Mouse (Mus musculus) neural tube, embryonic 15.5 days (tissue): ENCODE data around the gene Kiss1. TPM values are rescaled to one million over a fixed set of nuclear protein-coding genes. Genes with fewer than 3 reads are reported as not detected.

ENCODE experiments used
- ATAC-seq: fragments of 200-750 bp; cut with Nextera tagmentation; 2 replicates; pipeline ENCODE4 v1.8.0; 2017; ENCODE audit warnings: mild to moderate bottlenecking, moderate TSS enrichment, moderate library complexity; ENCODE audit not compliant: low FRiP score
- H3K27ac ChIP-seq: fragments of 300-500 bp; sonication (generic); replicated peaks from 2 replicates; pipeline ENCODE4 v1.5.1; 2015; ENCODE audit warnings: mild to moderate bottlenecking, inconsistent platforms
- H3K27me3 ChIP-seq: fragments of 300-500 bp; sonication (generic); replicated peaks from 2 replicates; pipeline ENCODE4 v1.6.1; 2015; ENCODE audit warnings: inconsistent platforms
- H3K36me3 ChIP-seq: fragments of 300-500 bp; sonication (generic); 2 replicates; pipeline ENCODE4 v1.6.1; 2015; ENCODE audit warnings: inconsistent platforms
- H3K4me1 ChIP-seq: fragments of 300-500 bp; sonication (generic); 2 replicates; pipeline ENCODE4 v1.6.1; 2015; ENCODE audit warnings: inconsistent platforms
- H3K4me2 ChIP-seq: fragments of 300-500 bp; sonication (generic); 2 replicates; pipeline ENCODE4 v1.6.1; 2015; ENCODE audit warnings: inconsistent platforms, mild to moderate bottlenecking, moderate library complexity
- H3K4me3 ChIP-seq: fragments of 300-500 bp; sonication (generic); replicated peaks from 2 replicates; pipeline ENCODE4 v1.5.1; 2015; ENCODE audit warnings: mild to moderate bottlenecking, inconsistent platforms
- H3K9ac ChIP-seq: fragments of 300-500 bp; sonication (generic); replicated peaks from 2 replicates; pipeline ENCODE4 v1.6.1; 2015; ENCODE audit warnings: mild to moderate bottlenecking, inconsistent platforms
- H3K9me3 ChIP-seq: fragments of 300-500 bp; sonication (generic); replicated peaks from 2 replicates; pipeline ENCODE4 v1.6.1; 2016; ENCODE audit warnings: inconsistent platforms
- WGBS: fragments of 180-500 bp; shearing (Covaris S2); methylation state at CpG from one replicate; pipeline ENCODE4 v1.1.7; 2015; ENCODE audit warnings: mixed read lengths; 5-methylcytosine and 5-hydroxymethylcytosine counted together
- polyA plus RNA-seq: library from polyadenylated mRNA; unstranded; fragments of >200 nt; fragmentation: Nextera tagmentation; extraction: Ambion mirVana; gene quantifications from 2 replicates; pipeline ENCODE4 v1.2.1, GENCODE M21; 2015

Gene Kiss1
- polyA plus RNA-seq, 1 experiment from 2014 or later = not detected

GRCm38 (mm10) chr1:133296376-133296775 is 25.3 kb upstream of the Kiss1 start:
- H3K4me3 ChIP-seq = no peak overlapping the region
- peaks cover 55% of the 10 kb centered on the region for H3K36me3 ChIP-seq
- WGBS = 83% methylated on average over 9 of the region's 9 CpGs
- H3K9ac ChIP-seq = no peak overlapping the region
- H3K27me3 ChIP-seq = no peaks in the 10 kb centered on the region
- no peaks in the 10 kb centered on the region for H3K9me3 ChIP-seq
- no peak for ATAC-seq
- H3K27ac ChIP-seq = no peak overlapping the region
- peaks cover 13% of the 10 kb centered on the region for H3K4me1 ChIP-seq
- no peak overlapping the region for H3K4me2 ChIP-seq

- Histone ChIP-seq H3K27me3 (no peaks in the 10 kb centered on the region), H3K27ac (no peak overlapping the region), H3K4me3 (no peak overlapping the region), H3K4me2 (no peak overlapping the region), H3K9ac (no peak overlapping the region), H3K9me3 (no peaks in the 10 kb centered on the region), H3K36me3 (peaks cover 37% of the 10 kb centered on the region), H3K4me1 (peaks cover 19% of the 10 kb centered on the region)
- ATAC-seq = no peak
- WGBS = 28% methylated on average over 14 of the region's 14 CpGs
Observed at GRCm38 (mm10) chr1:133298816-133299215, 22.9 kb upstream of the Kiss1 start.

DNA sequence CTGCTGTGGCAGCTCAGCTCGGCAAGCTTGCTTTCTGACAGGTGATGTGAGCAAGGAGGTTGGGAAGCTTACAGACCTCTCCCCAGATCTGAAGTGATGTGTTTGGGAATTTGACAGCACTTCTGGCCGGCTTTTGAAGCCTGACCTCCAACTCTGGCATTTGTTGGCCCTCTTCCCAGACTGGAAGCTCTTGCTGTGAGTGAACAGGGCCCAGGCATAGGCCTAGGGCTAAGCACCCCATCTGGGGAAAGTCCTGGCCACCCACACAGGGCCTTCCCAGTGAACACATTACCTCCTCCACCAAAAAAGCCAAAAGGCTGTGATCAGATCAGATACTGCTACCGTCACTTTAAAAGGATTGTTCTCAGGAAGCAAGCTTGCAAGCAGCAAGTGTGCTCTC is 19.1 kb upstream of the Kiss1 start:
- 36% methylated on average over 3 of the region's 3 CpGs for WGBS
- H3K4me2 ChIP-seq = no peak overlapping the region
- H3K9ac ChIP-seq = no peak overlapping the region
- H3K36me3 ChIP-seq = peaks cover 12% of the 10 kb centered on the region
- H3K4me1 ChIP-seq = peaks cover 22% of the 10 kb centered on the region
- no peak overlapping the region for H3K27ac ChIP-seq
- no peak overlapping the region for H3K4me3 ChIP-seq
- ATAC-seq = no peak
- no peaks in the 10 kb centered on the region for H3K27me3 ChIP-seq
- H3K9me3 ChIP-seq = no peaks in the 10 kb centered on the region

DNA sequence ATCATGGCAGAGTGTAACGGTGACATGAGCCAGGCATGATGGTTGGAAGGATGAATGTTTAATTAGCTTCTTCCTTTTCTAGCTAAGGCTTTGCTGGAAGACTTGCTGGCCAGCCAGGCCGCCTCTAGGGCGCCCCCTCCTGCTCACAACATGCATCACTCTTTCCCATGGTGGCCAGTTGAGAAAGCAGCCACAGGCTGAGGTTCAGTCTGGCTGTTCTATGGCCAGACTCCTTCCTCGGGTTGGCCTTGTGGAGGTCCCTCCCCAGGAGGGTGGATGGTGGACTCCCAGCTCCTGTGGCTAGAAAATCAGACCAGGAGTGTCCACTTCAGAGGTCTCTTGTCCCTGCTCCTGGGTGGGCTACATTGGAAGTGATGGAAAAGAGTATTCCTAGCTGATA is 14.8 kb upstream of the Kiss1 start:
- 6% methylated on average over 4 of the region's 4 CpGs for WGBS

DNA sequence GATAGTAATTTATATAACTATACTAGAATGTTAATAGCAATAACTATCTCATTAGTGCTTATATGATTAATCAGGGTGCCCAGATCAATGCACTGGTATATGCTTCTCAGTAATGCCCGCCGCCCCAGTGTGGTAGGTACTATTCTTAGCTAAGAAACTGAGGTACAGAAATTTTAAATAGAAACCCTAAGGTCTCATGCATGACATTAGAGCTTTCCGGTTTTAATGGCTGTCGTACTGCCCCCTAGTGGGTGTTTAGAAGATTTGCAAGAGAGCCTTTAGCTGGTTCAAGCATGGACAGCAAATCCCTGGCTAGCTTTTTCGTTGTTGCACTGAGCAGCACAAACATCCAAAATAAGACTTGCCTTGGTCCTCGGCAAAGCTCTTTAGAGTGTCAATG is 14.4 kb upstream of the Kiss1 start:
- H3K27me3 ChIP-seq = no peaks in the 10 kb centered on the region
- H3K4me3 ChIP-seq = no peak overlapping the region
- H3K9ac ChIP-seq = no peak overlapping the region
- no peak overlapping the region for H3K4me2 ChIP-seq
- no peak overlapping the region for H3K27ac ChIP-seq
- H3K9me3 ChIP-seq = no peaks in the 10 kb centered on the region
- no peaks in the 10 kb centered on the region for H3K36me3 ChIP-seq
- peaks cover 15% of the 10 kb centered on the region for H3K4me1 ChIP-seq
- 15% methylated on average over 6 of the region's 6 CpGs for WGBS
- peak; percentile 54 for ATAC-seq

More for the DNA sequence above, 14.8 kb upstream of the Kiss1 start:
- no peak overlapping the region for H3K9ac ChIP-seq
- no peak overlapping the region for H3K4me2 ChIP-seq
- ATAC-seq = no peak
- no peaks in the 10 kb centered on the region for H3K36me3 ChIP-seq
- no peaks in the 10 kb centered on the region for H3K9me3 ChIP-seq
- no peaks in the 10 kb centered on the region for H3K27me3 ChIP-seq
- H3K27ac ChIP-seq = no peak overlapping the region
- no peak overlapping the region for H3K4me3 ChIP-seq
- H3K4me1 ChIP-seq = peaks cover 14% of the 10 kb centered on the region

- Histone ChIP-seq H3K27me3 (no peaks in the 10 kb centered on the region), H3K4me1 (peaks cover 18% of the 10 kb centered on the region), H3K9me3 (no peaks in the 10 kb centered on the region), H3K9ac (no peak within 1 kb of the TSS), H3K36me3 (no peaks in the 10 kb centered on the region), H3K4me2 (no peak within 1 kb of the TSS), H3K27ac (no peak within 1 kb of the TSS), H3K4me3 (no peak within 1 kb of the TSS)
- 66% methylated on average over 14 of the region's 14 CpGs for WGBS
- no peak for ATAC-seq
Observed at GRCm38 (mm10) chr1:133309652-133310267, 11.9 kb upstream of the Kiss1 start, which contains the start of gene Golt1a. Gene Golt1a, plus strand, starts transcription at chr1:133309800.

GRCm38 (mm10) chr1:133311240-133311639 is 10.4 kb upstream of the Kiss1 start:
- WGBS = 61% methylated on average over 4 of the region's 4 CpGs
- H3K4me1 ChIP-seq = peaks cover 18% of the 10 kb centered on the region
- H3K36me3 ChIP-seq = no peaks in the 10 kb centered on the region
- H3K4me3 ChIP-seq = no peak overlapping the region
- no peak overlapping the region for H3K27ac ChIP-seq
- no peak overlapping the region for H3K9ac ChIP-seq
- no peak overlapping the region for H3K4me2 ChIP-seq
- no peaks in the 10 kb centered on the region for H3K27me3 ChIP-seq
- no peaks in the 10 kb centered on the region for H3K9me3 ChIP-seq
- no peak for ATAC-seq

GRCm38 (mm10) chr1:133311946-133312345 is 9.7 kb upstream of the Kiss1 start:
- Histone ChIP-seq H3K9me3 (no peaks in the 10 kb centered on the region), H3K36me3 (no peaks in the 10 kb centered on the region), H3K4me2 (peak overlapping the region; percentile 32), H3K27ac (peak overlapping the region; percentile 45; the same call in 1 of the 2 replicates), H3K27me3 (no peaks in the 10 kb centered on the region), H3K4me1 (peaks cover 15% of the 10 kb centered on the region), H3K4me3 (no peak overlapping the region), H3K9ac (no peak overlapping the region)
- 11% methylated on average over 10 of the region's 10 CpGs for WGBS
- ATAC-seq = 0 out of 2 replicates have a peak, but pooled peaks have one; percentile 19

DNA sequence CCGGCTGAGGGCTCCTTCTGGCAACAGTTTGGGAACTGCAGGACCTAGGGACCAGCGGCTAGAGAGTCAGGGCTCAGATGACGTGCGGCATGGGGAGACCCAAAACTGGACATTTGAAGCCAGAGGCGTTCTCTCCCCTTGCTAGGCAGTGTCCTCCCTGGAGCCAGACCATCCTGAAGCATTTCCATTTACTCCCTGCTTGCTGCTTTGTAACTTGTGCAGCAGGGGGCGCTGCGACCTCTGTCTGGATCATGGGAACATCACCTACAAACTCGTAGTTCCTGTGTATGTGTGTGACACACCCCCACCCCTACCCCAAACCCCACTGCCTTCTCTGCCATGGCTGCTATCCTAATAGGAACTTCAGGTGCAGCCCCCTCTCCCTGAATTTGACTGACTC is 7.3 kb upstream of the Kiss1 start:
- Histone ChIP-seq H3K9me3 (no peaks in the 10 kb centered on the region), H3K4me3 (no peak overlapping the region), H3K4me2 (no peak overlapping the region), H3K9ac (no peak overlapping the region), H3K27ac (no peak overlapping the region), H3K36me3 (no peaks in the 10 kb centered on the region), H3K4me1 (peaks cover 14% of the 10 kb centered on the region), H3K27me3 (no peaks in the 10 kb centered on the region)
- 27% methylated on average over 8 of the region's 8 CpGs for WGBS
- no peak for ATAC-seq

GRCm38 (mm10) chr1:133315775-133316174 is 5.9 kb upstream of the Kiss1 start:
- Histone ChIP-seq H3K36me3 (no peaks in the 10 kb centered on the region), H3K4me1 (peaks cover 14% of the 10 kb centered on the region), H3K27ac (no peak overlapping the region), H3K9me3 (no peaks in the 10 kb centered on the region), H3K4me3 (no peak overlapping the region), H3K27me3 (no peaks in the 10 kb centered on the region), H3K9ac (no peak overlapping the region), H3K4me2 (no peak overlapping the region)
- no peak for ATAC-seq
- 83% methylated on average over 6 of the region's 6 CpGs for WGBS

DNA sequence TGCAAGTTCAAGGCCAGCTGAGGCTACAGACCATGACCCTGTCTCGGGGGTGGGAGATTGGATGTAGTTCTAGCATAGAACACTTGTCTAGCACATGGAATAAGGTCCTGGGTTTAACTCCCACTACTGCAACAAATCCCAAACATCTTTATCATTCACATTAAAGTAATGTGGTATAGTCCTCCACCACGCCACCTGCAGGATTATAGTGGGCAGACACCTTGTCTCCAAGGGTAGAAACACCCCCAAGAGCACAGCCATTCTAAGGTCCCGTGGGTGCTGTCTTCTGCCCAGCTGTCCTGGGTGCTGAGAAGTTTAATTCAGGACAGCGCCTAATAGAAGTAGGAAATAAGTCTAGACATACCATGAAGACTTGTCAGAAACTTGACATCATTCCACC is 5.1 kb upstream of the Kiss1 start:
- ATAC-seq = no peak
- H3K4me3 ChIP-seq = no peak overlapping the region
- no peak overlapping the region for H3K27ac ChIP-seq
- H3K4me1 ChIP-seq = peaks cover 12% of the 10 kb centered on the region
- no peak overlapping the region for H3K4me2 ChIP-seq
- WGBS = 88% methylated on average over 4 of the region's 4 CpGs
- H3K27me3 ChIP-seq = no peaks in the 10 kb centered on the region
- H3K9ac ChIP-seq = no peak overlapping the region
- no peaks in the 10 kb centered on the region for H3K9me3 ChIP-seq
- no peaks in the 10 kb centered on the region for H3K36me3 ChIP-seq

DNA sequence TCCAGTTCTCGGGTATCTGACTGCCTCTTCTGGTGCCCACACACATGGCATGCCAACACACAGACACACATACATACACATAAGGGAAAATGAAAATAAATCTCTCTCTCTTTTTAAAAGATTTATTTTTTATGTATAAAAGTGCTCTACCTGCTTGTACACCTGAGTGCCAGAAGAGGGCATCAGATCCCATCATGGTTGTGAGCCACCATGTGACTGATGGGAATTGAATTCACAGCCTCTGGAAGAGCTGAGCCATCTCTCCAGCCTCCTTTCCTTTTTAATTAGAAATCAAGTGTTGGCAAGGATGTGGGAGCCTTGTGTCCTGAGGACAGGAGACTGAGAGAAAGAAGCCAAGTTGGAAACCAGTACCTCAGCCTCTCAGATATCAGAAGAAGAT is 4.5 kb upstream of the Kiss1 start:
- Histone ChIP-seq H3K4me3 (no peak overlapping the region), H3K36me3 (no peaks in the 10 kb centered on the region), H3K4me2 (no peak overlapping the region), H3K27ac (no peak overlapping the region), H3K9ac (no peak overlapping the region), H3K9me3 (no peaks in the 10 kb centered on the region), H3K4me1 (peaks cover 6% of the 10 kb centered on the region), H3K27me3 (no peaks in the 10 kb centered on the region)
- WGBS = 88% methylated on average over 1 of the region's 1 CpGs
- no peak for ATAC-seq
